Mouse (Mus musculus) stomach, embryonic 14.5 days (tissue): ENCODE data around the gene Pxk. TPM values are rescaled to one million over a fixed set of nuclear protein-coding genes. Genes with fewer than 3 reads are reported as not detected.
A peak's percentile ranks its signal among the peaks of the same experiment; 100 is the strongest.
"Not testable (repeated sequence)": the region's sequence is repeated elsewhere in the genome, so short reads cannot be mapped to it uniquely, and the experiment has no call there.

Experiments
- ATAC-seq: fragments of 200-750 bp; cut with Nextera tagmentation; 2 replicates; pipeline ENCODE4 v1.8.0; 2017; ENCODE audit warnings: low read depth, moderate TSS enrichment; ENCODE audit not compliant: insufficient number of reproducible peaks, insufficient read depth, low FRiP score
- H3K27ac ChIP-seq: fragments of 300-500 bp; sonication (generic); 2 replicates; pipeline ENCODE4 v1.5.1; 2014; ENCODE audit warnings: mild to moderate bottlenecking, low read length, moderate library complexity, mixed read lengths
- H3K27me3 ChIP-seq: fragments of 300-500 bp; sonication (generic); 2 replicates; pipeline ENCODE4 v1.6.1; 2014; ENCODE audit warnings: low read length, control low read depth, mixed read lengths; ENCODE audit not compliant: control insufficient read depth, insufficient read depth
- H3K36me3 ChIP-seq: fragments of 300-500 bp; sonication (generic); 2 replicates; pipeline ENCODE4 v1.6.1; 2014; ENCODE audit warnings: mild to moderate bottlenecking, control low read depth, low read length, moderate library complexity, mixed read lengths; ENCODE audit not compliant: control insufficient read depth, insufficient read depth
- H3K4me1 ChIP-seq: fragments of 300-500 bp; sonication (generic); 2 replicates; pipeline ENCODE4 v1.6.1; 2014; ENCODE audit warnings: low read length, control low read depth, mixed read lengths; ENCODE audit not compliant: control insufficient read depth, insufficient read depth
- H3K4me2 ChIP-seq: fragments of 300-500 bp; sonication (generic); replicated peaks from 2 replicates; pipeline ENCODE4 v1.6.1; 2014; ENCODE audit warnings: low read depth, low read length, control low read depth
- H3K4me3 ChIP-seq: fragments of 300-500 bp; sonication (generic); 2 replicates; pipeline ENCODE4 v1.5.1; 2014; ENCODE audit warnings: low read depth, low read length, control low read depth
- H3K9ac ChIP-seq: fragments of 300-500 bp; sonication (generic); replicated peaks from 2 replicates; pipeline ENCODE4 v1.6.1; 2014; ENCODE audit warnings: low read depth, mild to moderate bottlenecking, control low read depth, low read length, moderate library complexity, mixed read lengths
- H3K9me3 ChIP-seq: fragments of 300-500 bp; sonication (generic); 2 replicates; pipeline ENCODE4 v1.6.1; 2016; ENCODE audit warnings: low read depth, low read length, control low read depth; ENCODE audit not compliant: control insufficient read depth
- WGBS: fragments of 180-500 bp; shearing (Covaris S2); extraction: QIAGEN DNeasy Blood & Tissue Kit; methylation state at CpG from one replicate; pipeline ENCODE4 v1.1.7; 2014; 5-methylcytosine and 5-hydroxymethylcytosine counted together
- polyA plus RNA-seq: library from polyadenylated mRNA; unstranded; fragments of >200 nt; fragmentation: Nextera tagmentation; extraction: Ambion mirVana; gene quantifications from 2 replicates; pipeline ENCODE4 v1.2.1, GENCODE M21; 2014

Pxk gene
- polyA plus RNA-seq, 1 experiment from 2014 or later, result 47.2 TPM

GRCm38 (mm10) chr14:8123611-8124010, 25.6 kb downstream of the Pxk start:
- H3K9me3 ChIP-seq, H3K27me3 ChIP-seq, H3K36me3 ChIP-seq, H3K4me3 ChIP-seq, H3K4me2 ChIP-seq, H3K9ac ChIP-seq, H3K4me1 ChIP-seq, ATAC-seq: not testable (repeated sequence)
- 0 out of 2 replicates have a peak overlapping the region, but pooled peaks have one; percentile 6 for H3K27ac ChIP-seq
- WGBS, result 91% methylated on average over 10 of the region's 10 CpGs

- Histone ChIP-seq H3K4me2 (no peak overlapping the region), H3K36me3 (peaks cover 6% of the 10 kb centered on the region; the same call in 1 of the 2 replicates), H3K27me3 (no peaks in the 10 kb centered on the region), H3K4me1 (no peaks in the 10 kb centered on the region; the same call in 1 of the 2 replicates), H3K9me3 (no peaks in the 10 kb centered on the region), H3K9ac (no peak overlapping the region), H3K4me3 (no peak overlapping the region), H3K27ac (0 out of 2 replicates have a peak overlapping the region, but pooled peaks have one; percentile 6)
- 73% methylated on average over 7 of the region's 7 CpGs for WGBS
- no peak for ATAC-seq
Measured at GRCm38 (mm10) chr14:8124046-8124881, 26.3 kb downstream of the Pxk start.

GRCm38 (mm10) chr14:8127971-8128370, 30.0 kb downstream of the Pxk start:
- Histone ChIP-seq H3K27me3 (no peaks in the 10 kb centered on the region), H3K4me1 (no peaks in the 10 kb centered on the region; the same call in 1 of the 2 replicates), H3K4me3 (no peak overlapping the region), H3K9ac (no peak overlapping the region), H3K4me2 (no peak overlapping the region), H3K9me3 (no peaks in the 10 kb centered on the region), H3K36me3 (peaks cover 8% of the 10 kb centered on the region; the same call in 1 of the 2 replicates), H3K27ac (no peak overlapping the region)
- no peak for ATAC-seq
- WGBS, result 61% methylated on average over 5 of the region's 5 CpGs

GRCm38 (mm10) chr14:8132789-8133188, 34.8 kb downstream of the Pxk start:
- Histone ChIP-seq H3K27me3 (no peaks in the 10 kb centered on the region), H3K4me2 (no peak overlapping the region), H3K36me3 (peaks cover 2% of the 10 kb centered on the region; the same call in 1 of the 2 replicates), H3K27ac (no peak overlapping the region), H3K4me3 (no peak overlapping the region), H3K4me1 (no peaks in the 10 kb centered on the region), H3K9me3 (no peaks in the 10 kb centered on the region), H3K9ac (no peak overlapping the region)
- no peak for ATAC-seq
- WGBS, result 80% methylated on average over 8 of the region's 8 CpGs

GRCm38 (mm10) chr14:8134234-8134633, 36.2 kb downstream of the Pxk start:
- 75% methylated on average over 2 of the region's 2 CpGs for WGBS
- Histone ChIP-seq H3K27me3 (no peaks in the 10 kb centered on the region), H3K36me3 (peaks cover 10% of the 10 kb centered on the region; the same call in 1 of the 2 replicates), H3K4me1 (no peaks in the 10 kb centered on the region), H3K9ac (no peak overlapping the region), H3K4me3 (no peak overlapping the region), H3K4me2 (no peak overlapping the region), H3K9me3 (no peaks in the 10 kb centered on the region), H3K27ac (no peak overlapping the region)
- no peak for ATAC-seq

GRCm38 (mm10) chr14:8135130-8135529, 37.1 kb downstream of the Pxk start:
- 67% methylated on average over 3 of the region's 3 CpGs for WGBS

GRCm38 (mm10) chr14:8139724-8140710, 42.0 kb downstream of the Pxk start:
- no peaks in the 10 kb centered on the region for H3K9me3 ChIP-seq
- WGBS, result 77% methylated on average over 23 of the region's 23 CpGs

More at GRCm38 (mm10) chr14:8135130-8135529, 37.1 kb downstream of the Pxk start:
- Histone ChIP-seq H3K9ac (no peak overlapping the region), H3K9me3 (no peaks in the 10 kb centered on the region), H3K27me3 (no peaks in the 10 kb centered on the region), H3K27ac (no peak overlapping the region), H3K36me3 (peaks cover 12% of the 10 kb centered on the region; the same call in 1 of the 2 replicates), H3K4me1 (no peaks in the 10 kb centered on the region), H3K4me2 (no peak overlapping the region), H3K4me3 (no peak overlapping the region)
- no peak for ATAC-seq

GRCm38 (mm10) chr14:8141131-8141530, 43.1 kb downstream of the Pxk start:
- Histone ChIP-seq H3K27ac (no peak overlapping the region), H3K4me2 (no peak overlapping the region), H3K36me3 (peaks cover 24% of the 10 kb centered on the region), H3K27me3 (no peaks in the 10 kb centered on the region), H3K4me3 (no peak overlapping the region), H3K4me1 (no peaks in the 10 kb centered on the region), H3K9ac (no peak overlapping the region), H3K9me3 (no peaks in the 10 kb centered on the region)
- ATAC-seq, result no peak
- 90% methylated on average over 2 of the region's 2 CpGs for WGBS

More at GRCm38 (mm10) chr14:8139724-8140710, 42.0 kb downstream of the Pxk start:
- no peak overlapping the region for H3K27ac ChIP-seq
- H3K4me3 ChIP-seq, result no peak overlapping the region
- no peak for ATAC-seq
- peaks cover 23% of the 10 kb centered on the region for H3K36me3 ChIP-seq
- no peak overlapping the region for H3K9ac ChIP-seq
- H3K27me3 ChIP-seq, result no peaks in the 10 kb centered on the region
- no peaks in the 10 kb centered on the region for H3K4me1 ChIP-seq
- H3K4me2 ChIP-seq, result no peak overlapping the region
